Mouse (Mus musculus) spleen, embryonic (tissue): ENCODE results near the gene Mepe.

Experiments
- CTCF ChIA-PET: fragments of 350-600 bp; sonication (Branson Sonifier 250); formaldehyde crosslinking; loops from one replicate; lab custom pipeline; 2022; lab: Charles Lee

Gene Mepe

GRCm38 (mm10) chr5:104325029-104325428 lies at the start of gene Mepe:
Mepe (plus strand) TSS chr5:104325329.
- CTCF ChIA-PET = no interaction called here

DNA sequence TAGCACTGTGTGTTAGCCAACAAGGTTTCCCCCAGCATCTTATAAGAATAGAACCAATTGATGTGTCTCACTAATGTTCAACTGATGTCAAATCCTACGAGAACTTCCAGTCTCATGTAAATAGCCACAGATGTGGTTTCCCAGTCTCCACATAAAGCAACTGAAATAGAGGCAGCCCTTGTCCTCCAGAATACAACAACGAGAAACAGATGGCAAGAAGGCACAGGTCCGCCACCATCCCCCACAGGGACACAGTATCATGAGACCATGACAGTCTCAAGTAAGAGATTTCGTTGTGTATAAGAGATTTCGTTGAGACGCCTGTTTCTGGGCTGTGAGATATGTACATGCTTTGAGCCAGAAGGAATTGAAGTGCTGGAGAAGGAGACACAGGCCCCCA lies 30.9 kb upstream of the Mepe start:
- CTCF ChIA-PET = no interaction called here

- CTCF ChIA-PET = no interaction called here
These were observed 26.1 kb upstream of the Mepe start, which contains the start of gene Ibsp for GRCm38 (mm10) chr5:104298994-104299393. Ibsp (plus strand) TSS chr5:104299171.

DNA sequence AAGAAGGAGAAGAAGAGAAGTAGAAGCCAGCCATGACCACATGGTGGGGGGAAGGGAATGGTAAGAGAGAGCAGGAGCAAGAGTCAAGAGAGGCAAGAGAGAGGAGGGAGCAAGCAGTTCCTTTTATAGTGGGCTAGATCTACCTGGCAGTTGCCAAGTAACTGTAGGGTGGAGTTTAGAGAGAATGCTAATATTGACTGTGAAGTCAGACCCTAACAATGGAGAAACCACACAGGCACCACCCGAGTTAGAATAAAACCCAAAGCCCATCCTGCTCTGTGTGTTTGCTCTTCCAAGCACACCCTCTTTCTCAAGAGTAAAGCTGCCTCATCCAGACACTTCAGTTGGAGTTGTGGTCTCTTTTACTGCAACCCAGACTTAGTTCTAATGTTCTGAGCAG lies 11.1 kb upstream of the Mepe start:
- CTCF ChIA-PET = no interaction called here

DNA sequence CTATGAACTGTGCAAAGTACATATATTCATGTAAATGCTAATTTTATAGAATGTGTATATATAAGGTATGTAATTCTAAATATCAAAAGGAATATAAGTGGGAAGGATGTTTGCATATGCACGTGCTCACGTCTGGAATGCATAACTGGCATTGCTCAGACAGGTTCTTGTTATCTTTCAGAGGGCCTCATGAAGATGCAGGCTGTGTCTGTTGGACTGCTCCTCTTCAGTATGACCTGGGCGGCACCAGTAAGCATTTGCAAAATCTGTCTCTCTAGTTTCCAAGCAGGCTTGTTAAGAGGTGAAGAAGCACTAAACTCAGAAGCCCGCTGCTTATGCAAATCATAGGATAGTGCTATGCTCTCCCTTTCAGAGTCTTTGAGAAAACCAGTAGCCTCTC lies 1.8 kb downstream of the Mepe start:
- CTCF ChIA-PET = no interaction called here

DNA sequence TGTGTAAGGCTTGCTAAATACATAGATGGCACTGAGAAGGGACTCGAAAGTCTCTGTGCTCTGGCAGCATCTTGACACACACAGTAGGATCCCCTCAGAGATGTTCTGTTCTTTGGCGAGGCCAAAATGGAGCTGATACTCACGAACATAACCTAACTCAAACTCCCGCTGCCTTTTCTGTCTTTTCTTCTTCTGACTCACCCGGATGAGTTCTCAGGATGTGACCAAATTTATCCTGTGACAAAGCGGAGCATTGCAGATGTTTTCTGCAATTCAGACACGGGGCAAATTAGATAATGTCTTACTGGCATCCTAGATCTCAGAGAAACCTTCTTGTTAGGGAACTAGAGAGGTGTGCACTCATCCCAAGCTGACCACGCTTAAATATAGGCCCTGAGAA lies 2.3 kb downstream of the Mepe start:
- CTCF ChIA-PET = no interaction called here

DNA sequence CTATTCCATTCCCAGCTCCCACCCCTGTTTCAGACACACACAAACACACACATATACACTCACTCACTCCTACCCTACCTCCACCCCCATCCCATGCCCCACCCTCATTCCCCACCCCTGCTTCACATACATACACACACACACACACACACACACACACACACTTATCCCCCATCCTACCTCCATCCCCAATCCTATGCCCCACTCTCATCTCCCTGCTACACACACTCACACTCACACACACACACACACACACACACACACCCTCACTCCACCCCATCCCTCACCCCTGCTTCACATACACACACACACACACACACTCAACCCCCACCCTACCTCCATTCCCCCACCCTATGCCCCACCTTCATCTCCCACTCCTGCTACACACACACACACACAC lies 2.7 kb downstream of the Mepe start:
- CTCF ChIA-PET = no interaction called here

DNA sequence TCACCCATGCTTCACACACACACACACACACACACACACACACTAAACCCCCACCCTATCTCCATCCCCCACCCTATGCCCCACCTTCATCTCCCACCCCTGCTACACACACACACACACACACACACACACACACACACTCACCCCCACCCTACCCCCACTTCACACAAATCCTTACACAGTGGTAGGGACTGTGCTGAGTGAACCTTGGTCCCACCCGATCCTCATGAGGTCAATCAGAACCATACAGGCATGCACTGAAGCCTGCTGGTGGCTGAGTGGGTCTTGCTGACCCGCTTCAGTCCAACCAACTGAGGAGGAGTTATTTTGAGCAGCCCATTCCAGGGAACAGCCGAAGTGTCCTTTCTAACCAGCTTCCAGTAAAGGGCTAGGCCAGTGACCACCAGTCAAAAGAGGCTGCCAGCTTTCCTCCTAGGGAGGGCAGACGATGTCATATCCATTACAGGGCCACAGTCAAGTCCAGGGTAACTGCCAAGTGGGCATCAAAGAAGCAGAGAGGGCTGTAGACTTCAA lies 3.3 kb downstream of the Mepe start:
- CTCF ChIA-PET = no interaction called here

DNA sequence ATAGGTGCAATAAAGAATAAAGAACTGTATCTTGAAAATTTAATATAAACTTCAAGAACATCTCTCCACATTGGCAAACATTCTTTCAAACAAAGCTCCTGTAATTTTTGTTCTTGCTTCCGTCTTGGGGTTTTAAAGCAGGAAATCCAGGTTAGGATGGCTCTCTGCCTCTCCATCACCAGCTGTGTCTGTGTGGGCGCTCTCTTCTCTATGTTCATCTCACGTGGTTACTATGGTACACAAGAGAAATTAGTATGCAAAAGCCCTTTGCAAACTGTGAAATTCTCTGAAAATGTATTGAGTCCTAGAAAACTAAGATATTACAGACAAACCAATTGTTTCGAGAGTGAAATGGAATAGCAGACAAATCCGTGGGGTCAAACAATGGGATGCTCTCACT lies 4.3 kb downstream of the Mepe start:
- CTCF ChIA-PET = no interaction called here

GRCm38 (mm10) chr5:104330088-104330487 lies 5.0 kb downstream of the Mepe start:
- CTCF ChIA-PET = no interaction called here

GRCm38 (mm10) chr5:104332296-104332695 lies 7.2 kb downstream of the Mepe start:
- CTCF ChIA-PET = no interaction called here

GRCm38 (mm10) chr5:104333231-104333640 lies 8.1 kb downstream of the Mepe start:
- CTCF ChIA-PET = no interaction called here

DNA sequence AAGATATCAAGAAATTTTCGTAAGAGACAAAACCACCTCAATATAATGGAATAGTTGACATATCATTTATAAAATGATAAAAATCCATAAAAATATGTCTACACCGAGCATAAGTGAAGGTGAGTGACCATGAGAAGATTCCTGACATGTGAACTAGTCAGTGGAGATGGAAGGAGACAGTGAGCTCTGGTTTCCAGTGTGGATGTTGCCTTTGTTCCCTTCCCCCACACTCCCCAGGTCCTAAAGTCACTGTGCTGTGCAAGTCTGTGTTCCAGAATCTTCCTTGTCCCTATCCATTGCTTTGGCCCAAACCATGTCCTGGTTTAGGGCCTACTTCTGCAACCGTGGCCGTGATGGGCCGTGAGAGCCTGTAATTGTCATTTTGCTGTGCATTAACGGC lies 8.5 kb downstream of the Mepe start:
- CTCF ChIA-PET = no interaction called here

- CTCF ChIA-PET = no interaction called here
These were observed 9.4 kb downstream of the Mepe start for GRCm38 (mm10) chr5:104334516-104334915.

- CTCF ChIA-PET = no interaction called here
These were observed 10.8 kb downstream of the Mepe start for GRCm38 (mm10) chr5:104335962-104336361.

DNA sequence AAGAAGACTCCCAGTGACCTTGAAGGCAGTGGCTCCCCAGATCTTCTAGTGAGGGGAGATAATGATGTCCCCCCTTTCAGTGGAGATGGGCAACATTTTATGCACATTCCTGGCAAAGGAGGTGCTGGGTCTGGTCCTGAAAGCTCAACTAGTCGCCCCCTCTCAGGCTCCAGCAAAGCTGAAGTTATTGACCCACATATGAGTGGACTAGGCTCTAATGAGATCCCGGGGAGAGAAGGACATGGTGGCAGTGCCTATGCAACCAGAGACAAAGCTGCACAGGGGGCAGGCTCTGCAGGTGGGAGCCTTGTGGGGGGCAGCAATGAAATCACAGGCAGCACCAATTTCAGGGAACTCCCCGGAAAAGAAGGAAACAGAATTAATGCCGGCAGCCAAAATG lies 12.4 kb downstream of the Mepe start:
- CTCF ChIA-PET = no interaction called here

DNA sequence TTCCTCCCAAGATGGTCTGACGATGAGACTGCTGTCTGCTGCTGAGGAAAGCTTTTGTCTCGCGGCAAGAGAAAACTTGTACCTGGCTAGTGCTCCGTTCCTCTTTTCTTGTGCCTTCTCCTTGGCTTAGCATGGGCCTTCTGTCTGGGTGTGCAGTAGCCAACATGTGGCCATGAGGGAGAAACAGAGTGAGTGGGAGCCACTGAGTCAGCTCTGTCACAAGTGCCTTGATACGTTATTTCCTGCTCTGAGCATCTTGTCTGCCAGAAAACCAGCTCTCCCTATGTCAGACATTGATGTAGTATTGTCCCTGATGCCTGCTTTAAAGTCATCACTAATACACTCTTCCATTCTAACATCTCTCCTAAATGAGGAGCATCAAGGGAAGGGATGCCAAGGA lies 13.9 kb downstream of the Mepe start:
- CTCF ChIA-PET = no interaction called here

DNA sequence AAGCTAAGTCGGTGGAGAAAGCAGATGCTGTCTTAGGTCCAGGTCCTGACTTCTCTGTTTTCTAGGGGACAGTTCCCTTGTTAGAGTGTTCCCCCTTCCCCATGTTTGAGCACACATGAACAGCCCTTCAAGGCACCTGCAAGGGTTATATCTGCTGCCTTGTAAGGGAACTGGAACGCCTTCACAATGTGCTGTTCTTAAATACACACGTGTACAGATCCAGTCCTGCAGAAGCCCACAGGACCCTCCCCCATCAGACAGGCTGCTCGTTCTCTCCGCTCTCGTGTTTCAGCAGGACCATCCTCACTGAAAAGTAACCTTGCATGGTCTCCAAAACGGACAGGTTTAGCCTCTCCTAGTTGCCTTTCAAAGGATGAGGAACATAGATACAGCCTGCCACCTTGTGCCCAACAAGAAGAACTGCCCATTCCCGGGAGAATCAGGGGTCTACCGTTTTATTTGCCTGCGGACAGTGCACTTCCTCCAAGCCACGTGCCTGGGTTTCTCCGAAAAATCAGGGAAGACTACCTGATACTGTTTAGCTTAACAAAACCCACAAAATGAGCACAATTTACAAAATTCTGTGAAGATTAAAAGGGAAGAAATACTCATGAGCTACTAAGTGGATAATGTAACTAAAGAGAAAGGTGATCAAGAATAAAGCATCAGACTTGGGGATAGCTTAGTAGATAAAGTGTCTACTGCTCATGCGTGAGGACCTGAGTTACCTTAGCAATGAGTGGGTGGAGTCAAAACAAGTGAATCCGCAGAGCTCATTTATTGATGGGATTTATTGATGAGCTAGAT lies 14.8 kb downstream of the Mepe start:
- CTCF ChIA-PET = interaction anchor here (0.8 kb wide), 1 partner anchor 11 kb away, joined by 8 read pairs; no protein-coding TSS in a partner anchor

DNA sequence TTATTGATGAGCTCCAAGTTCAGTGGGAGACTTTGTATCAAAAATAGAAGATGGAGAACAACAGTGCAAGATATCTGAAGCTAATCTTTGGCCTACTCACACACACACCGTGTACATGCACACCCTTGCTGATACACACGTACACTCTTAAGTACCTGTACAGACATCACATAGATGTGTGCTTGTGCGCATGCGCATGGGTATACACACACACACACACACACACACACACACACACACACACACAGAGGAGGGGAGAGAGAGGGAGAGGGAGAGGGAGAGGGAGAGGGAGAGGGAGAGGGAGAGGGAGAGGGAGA lies 15.3 kb downstream of the Mepe start:
- CTCF ChIA-PET = interaction anchor here (0.8 kb wide), 1 partner anchor 10 kb away, joined by 8 read pairs; no protein-coding TSS in a partner anchor

DNA sequence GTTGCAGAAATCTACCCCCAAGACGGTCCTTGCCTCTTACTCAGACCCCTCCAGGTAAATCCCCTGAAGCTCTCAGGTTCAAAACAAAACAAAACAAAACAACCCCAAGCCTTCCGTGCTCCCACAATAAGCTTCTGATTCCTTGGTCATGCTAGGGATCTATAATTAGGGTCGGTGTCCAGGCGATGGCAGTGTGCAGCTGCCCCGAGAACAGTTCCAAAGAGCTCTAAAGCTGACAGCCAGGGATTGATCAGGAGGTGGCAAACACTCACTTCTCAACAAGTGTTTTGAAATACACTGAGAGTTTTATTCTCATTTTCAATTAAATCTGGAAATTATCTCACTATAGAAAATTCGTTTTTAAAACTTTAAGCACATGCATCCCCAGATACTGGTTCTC lies 17.8 kb downstream of the Mepe start:
- CTCF ChIA-PET = no interaction called here

GRCm38 (mm10) chr5:104344526-104345240 lies 19.6 kb downstream of the Mepe start:
- CTCF ChIA-PET = interaction anchor here (0.5 to 1.0 kb wide), 2 partner anchors 14 to 418 kb away, joined by 3 to 4 read pairs; no protein-coding TSS in a partner anchor

DNA sequence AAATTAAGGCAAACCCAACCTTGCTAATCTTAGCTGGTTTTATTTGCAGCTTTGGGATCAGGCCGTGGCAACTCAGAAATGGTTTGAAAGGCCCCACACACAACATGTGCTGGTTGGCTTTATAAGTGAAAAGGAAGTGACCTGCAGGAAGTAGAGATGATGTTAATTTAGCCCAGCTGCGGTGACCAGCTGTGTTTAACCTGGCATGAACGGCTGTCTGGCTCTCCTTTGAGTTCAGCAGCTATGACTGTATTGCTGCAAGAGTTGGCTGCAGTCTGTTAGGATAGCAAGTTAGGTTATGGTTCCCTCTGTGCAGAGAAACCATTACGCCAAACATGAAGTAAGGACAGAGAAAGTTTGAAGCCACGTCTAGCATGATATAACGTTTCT lies 20.1 kb downstream of the Mepe start:
- CTCF ChIA-PET = interaction anchor here (0.5 to 1.0 kb wide), 3 partner anchors 13 to 417 kb away, joined by 3 to 4 read pairs (median 4); no protein-coding TSS in a partner anchor

GRCm38 (mm10) chr5:104351041-104351440 lies 25.9 kb downstream of the Mepe start:
- CTCF ChIA-PET = interaction anchor here (0.7 kb wide), 1 partner anchor 212 kb away, joined by 14 read pairs; no protein-coding TSS in a partner anchor
